Mouse (Mus musculus) ES-CJ7 (cell line): Measurements from ENCODE around the gene Fyn.
A peak's percentile ranks its signal among the peaks of the same experiment; 100 is the strongest.

ENCODE experiments used
- DNase-seq: peaks from one replicate; pipeline ENCODE4 v3.0.0; 2011; ENCODE audit warnings: low read depth, low spot score

Fyn gene

GRCm38 (mm10) chr10:39611234-39611633 is 242.6 kb downstream of the Fyn start:
- no peak for DNase-seq

GRCm38 (mm10) chr10:39612131-39612530 is 243.5 kb downstream of the Fyn start:
- no peak for DNase-seq

GRCm38 (mm10) chr10:39612633-39612988 is 244.0 kb downstream of the Fyn start, which contains the start of gene Traf3ip2:
Gene Traf3ip2 (plus strand): TSS chr10:39612934.
- DNase-seq: no peak

DNA sequence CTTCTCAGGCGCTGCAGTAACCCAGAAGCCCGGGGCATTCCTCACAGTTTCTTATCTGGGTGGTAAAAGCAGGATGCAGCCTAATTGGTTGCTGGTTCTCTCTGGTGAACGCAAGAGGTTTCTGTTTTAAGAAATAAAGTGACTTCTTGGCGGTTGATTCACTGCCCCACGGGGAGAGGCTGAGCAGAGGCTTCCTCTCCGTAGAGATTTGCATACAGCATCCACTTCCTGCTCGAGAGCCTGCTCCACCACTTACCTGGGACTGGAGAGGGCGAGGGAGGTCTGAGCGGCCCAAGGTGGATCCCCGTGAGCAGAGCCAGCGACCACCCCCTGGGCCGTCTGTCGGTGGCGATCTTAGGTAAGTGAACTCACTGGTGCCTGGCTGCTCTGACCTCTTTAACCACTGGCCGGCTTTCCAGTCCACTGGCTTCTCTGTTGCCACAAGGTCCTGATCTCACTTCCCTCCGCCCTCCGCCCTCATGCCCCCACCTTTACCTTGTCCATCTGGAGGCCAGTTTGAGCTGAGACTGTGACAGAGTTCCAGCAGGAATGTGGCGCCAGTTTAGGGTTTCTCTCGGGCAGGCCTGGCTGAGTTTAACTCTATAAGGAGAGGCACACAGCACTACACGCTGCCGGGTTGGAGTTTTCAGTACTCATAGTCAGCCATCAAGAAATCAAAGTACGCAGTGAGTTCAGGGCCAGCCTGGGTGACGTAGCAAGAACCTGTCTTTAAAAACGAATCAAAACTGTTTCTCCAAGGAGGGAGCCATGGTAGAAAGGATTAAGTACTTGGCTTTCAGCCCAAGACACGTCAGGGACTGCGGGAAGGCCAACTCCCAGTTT is 244.6 kb downstream of the Fyn start:
- DNase-seq: peak; percentile 67

DNA sequence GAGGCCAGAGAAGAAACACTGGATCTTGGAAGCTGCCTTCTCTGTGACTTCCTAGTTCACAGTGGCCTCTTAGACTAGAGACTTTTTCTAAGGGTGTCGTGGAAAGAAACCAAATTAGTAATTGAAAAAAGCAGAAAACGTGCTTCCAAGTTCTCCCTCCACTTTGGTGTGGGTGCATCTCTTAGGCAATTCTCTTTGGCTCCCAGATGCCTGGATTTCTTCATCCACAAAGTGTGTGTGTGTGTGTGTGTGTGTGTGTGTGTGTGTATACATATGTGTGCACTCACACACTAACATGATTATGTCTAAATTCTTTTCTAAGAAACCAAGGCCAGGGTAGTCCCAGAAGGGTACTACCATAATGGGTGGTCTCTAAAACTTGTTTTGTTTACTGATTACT is 245.3 kb downstream of the Fyn start:
- no peak for DNase-seq

DNA sequence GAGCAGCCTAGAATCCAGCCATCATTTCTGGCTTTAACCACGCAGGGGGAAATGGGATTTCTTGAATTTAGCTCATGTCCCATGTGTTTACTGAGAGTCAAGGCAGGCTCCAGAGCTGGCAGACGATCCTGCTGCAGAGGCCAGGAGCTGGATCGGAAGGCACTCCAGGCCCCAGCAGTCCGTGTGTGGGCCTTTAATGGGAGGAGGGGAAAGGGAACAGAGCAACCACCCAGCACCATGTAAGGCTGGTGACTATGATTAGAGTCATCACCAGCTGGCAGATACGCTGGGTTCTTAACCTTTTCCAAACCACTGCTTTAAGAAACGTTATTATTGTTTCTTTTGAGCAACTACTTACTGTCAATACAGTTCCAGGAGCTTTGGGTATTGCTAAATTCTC is 246.0 kb downstream of the Fyn start:
- no peak for DNase-seq
